Mouse (Mus musculus) thymus, adult 2 months (tissue): ENCODE results near the gene Gpr146.

Experiments used
- CTCF ChIP-seq: fragments of 200-500 bp; IDR thresholded peaks from 2 replicates; pipeline ENCODE4 v1.5.1; 2012; ENCODE audit warnings: mild to moderate bottlenecking, control low read depth, low read length, moderate library complexity, borderline replicate concordance; ENCODE audit not compliant: control insufficient read depth, poor library complexity, insufficient read depth; ENCODE audit errors: extremely low read depth
- POLR2A ChIP-seq: fragments of 200-500 bp; IDR thresholded peaks from 2 replicates; pipeline ENCODE4 v1.6.1; 2012; ENCODE audit warnings: mild to moderate bottlenecking, low read length, control low read depth, moderate library complexity; ENCODE audit not compliant: control insufficient read depth, poor library complexity, insufficient read depth; ENCODE audit errors: extremely low read depth

- TF ChIP-seq POLR2A (no peak), CTCF (no peak)
Observed at GRCm38 (mm10) chr5:139377468-139378270, at the start of gene Gpr146.
